Mouse (Mus musculus) right cerebral cortex, postnatal 25 days (tissue): ENCODE results near the gene Rps6ka2.

Experiments used
- DNase-seq: peaks from one replicate; pipeline ENCODE4 v3.0.0; 2022

Gene Rps6ka2

DNA sequence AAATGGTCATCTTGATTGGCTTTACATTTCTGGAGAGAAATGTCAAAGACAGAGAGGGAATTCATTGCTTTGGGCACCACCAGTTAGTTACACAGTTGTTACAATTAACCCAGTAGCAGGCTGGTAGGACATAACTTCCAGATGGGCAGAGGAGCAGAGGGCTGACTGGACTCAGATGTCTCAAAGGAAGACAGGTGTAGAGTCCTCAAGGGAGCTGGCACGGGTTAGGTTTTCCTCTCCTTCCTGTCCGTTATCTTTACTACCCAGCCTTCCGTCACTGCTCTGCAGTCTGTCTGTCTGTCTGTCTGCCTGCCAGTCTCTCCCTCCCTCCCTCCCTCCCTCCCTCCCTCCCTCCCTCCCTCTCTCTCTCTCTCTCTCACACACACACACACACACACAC, 52.3 kb downstream of the Rps6ka2 start:
- DNase-seq, result no peak

GRCm38 (mm10) chr17:7228545-7228944, 58.6 kb downstream of the Rps6ka2 start:
- no peak for DNase-seq

DNA sequence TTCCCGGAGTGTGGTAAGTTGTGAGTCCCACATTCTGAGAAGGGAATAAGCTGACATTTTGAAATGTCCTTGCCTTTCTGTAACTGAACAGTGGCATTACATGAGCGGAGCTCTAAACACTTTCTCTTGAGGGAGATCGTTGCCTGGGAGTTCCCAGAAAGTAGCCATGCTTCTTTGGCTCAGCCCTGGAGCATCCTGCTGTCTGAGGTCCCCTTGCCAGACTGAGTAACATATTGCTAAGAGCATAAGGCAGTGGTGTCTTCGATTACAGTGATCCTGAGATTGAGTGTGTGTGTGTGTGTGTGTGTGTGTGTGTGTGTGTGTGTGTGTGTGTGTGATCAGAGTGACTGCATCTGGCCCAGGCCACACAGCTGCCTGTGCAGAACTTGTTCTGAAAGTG, 61.4 kb downstream of the Rps6ka2 start:
- no peak for DNase-seq

DNA sequence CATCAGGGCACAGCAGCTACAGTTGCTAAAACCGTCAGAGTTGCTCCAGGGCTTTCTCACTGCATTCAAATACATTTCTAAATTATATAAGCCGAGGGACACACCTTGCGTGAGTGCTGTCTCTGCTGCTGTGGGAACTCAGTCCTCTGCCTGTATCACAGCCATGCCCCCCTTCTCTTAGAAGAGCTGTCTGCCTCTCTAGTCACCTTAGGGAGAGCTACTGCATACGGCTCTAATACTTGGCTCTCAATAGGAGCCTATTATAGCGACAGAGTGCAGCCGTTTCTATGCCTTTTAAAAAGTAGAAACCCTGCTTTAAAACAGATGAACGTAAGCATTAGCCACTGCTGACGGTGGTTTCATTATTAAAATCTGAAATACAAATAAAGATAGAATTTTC, 61.9 kb downstream of the Rps6ka2 start:
- no peak for DNase-seq

- DNase-seq, result no peak
These were observed 62.5 kb downstream of the Rps6ka2 start for GRCm38 (mm10) chr17:7232400-7232799.

- peak; percentile 51 for DNase-seq
These were observed 63.3 kb downstream of the Rps6ka2 start for GRCm38 (mm10) chr17:7233197-7233596.

GRCm38 (mm10) chr17:7237706-7238105, 67.8 kb downstream of the Rps6ka2 start:
- DNase-seq, result no peak

GRCm38 (mm10) chr17:7238766-7239165, 68.9 kb downstream of the Rps6ka2 start:
- no peak for DNase-seq

GRCm38 (mm10) chr17:7240526-7240925, 70.6 kb downstream of the Rps6ka2 start:
- no peak for DNase-seq

DNA sequence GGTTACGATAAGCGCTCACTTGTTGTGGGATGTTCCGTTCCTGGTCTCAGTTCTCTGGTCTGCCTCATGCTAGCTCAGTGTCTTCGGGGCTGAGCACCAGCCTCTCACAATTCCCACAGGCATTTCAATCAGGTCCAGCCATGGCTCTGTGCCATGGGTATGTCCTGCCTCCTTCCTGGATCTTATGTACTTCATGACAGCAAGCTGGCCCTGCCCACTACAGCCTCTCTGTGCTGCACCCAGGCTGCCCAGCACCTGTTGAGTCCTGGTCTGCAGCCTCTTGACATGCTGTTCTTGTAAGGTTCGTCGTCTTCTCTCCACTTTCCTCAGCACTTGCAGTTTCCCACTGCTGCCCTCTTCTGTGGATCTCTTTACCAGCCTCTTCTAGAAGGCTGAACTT, 75.2 kb downstream of the Rps6ka2 start:
- DNase-seq, result no peak

- no peak for DNase-seq
These were observed 77.1 kb downstream of the Rps6ka2 start for GRCm38 (mm10) chr17:7246893-7247556.

- no peak for DNase-seq
These were observed 80.5 kb downstream of the Rps6ka2 start for GRCm38 (mm10) chr17:7250373-7250772.

DNA sequence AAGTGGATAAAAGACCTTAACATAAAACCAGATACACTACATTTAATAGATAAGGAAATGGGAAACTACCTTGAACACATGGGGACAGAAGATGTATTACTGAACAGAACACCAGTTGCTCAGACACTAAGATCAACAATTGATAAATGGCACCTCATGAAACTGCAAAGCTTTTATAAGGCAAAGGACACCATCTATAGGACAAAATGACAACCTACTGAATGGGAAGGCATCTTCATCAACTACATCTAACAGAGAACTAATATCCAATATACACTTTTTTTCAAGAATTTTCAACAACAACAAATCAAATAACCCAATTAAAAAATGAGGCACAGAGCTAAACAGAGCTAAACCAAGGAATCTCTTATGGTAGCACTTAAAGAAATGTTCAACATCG, 87.3 kb downstream of the Rps6ka2 start:
- no peak for DNase-seq

DNA sequence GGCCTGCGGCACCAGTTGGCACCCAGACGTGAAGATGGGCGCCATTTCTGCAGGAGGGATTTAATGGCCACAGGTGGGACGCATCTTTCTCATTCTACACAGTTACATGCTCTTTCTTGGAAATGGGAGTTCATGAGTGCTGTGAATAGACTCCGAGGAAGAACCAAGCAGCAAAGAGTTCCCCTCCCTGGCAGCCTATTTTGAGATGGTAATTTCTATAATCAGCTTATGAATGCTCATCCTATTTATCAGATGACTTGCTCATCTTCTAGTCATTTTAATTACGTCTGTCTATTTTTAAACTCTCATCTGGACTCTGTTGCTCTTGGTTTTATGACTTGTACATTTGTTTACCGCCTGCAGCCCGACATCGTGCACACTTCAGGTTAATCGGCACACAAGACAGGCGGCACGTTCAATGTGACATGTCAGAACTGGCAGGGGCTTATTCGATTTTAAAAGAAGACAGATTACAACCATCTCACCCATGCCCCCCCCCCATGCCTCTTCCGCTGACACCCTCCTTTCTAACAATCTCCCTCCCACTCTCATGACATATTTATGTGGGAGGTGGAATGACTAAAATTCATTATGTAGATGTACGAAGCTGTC, 88.9 kb downstream of the Rps6ka2 start:
- no peak for DNase-seq

DNA sequence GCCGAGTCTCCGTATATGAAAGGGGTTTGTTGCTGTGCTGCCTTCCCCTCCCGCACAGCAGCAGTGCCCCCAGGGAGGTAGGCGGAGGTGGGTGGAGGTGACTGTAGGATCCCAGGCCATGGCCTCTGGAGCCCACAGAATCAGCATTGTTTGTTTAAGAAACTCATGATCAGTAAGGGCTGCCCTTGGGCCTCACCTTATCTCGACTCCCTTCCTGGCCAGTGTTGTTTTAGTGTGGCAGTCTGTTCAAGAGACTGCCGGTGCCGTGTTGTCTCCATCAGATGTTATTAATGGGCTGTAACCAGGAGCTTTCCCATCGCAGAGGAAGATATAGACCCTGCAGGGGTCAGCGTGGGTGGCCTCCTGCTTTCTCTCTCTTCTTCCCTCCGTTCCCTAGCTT, 90.4 kb downstream of the Rps6ka2 start:
- no peak for DNase-seq

- DNase-seq, result no peak
These were observed 92.1 kb downstream of the Rps6ka2 start for GRCm38 (mm10) chr17:7262056-7262455.

DNA sequence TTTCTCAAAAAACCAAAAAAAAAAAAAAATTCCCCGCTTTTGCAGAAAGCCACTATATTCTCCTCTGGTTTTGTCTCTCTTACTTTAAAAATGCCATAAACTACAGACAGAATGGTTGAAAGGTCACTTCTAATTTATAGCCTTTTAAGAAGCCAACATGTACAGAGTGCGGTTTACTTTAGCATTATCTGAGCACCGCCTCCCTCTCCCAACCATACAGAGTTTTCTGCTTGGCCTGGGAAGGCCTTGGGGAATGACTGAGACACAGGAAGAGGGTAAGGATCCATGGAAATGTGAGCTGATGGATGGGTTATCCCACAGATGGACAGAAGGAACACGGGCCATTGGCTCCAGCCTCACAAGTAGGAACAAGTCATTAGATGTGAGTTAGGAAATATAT, 92.7 kb downstream of the Rps6ka2 start:
- DNase-seq, result no peak

DNA sequence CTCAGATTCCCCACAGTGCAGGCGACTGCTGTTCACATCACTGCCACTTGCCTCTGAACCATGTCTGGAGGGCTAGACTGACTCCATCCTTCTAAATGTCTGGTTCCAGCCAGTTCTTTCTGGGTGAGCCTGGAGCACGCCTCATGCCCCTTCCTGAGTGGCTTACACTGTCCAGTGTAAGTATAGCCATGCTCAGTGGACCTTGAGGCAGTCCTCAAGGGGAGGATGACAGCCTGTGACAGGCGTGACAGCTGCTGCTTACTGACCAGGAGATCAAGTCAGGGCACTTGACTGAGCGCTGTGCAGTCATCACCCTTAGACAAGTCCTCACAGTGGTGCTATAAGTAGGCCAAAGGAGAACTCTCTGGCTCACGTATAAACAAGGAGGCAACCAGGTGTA, 94.7 kb downstream of the Rps6ka2 start:
- DNase-seq, result no peak

GRCm38 (mm10) chr17:7265291-7265690, 95.4 kb downstream of the Rps6ka2 start:
- no peak for DNase-seq

GRCm38 (mm10) chr17:7265705-7266368, 95.9 kb downstream of the Rps6ka2 start:
- no peak for DNase-seq

- no peak for DNase-seq
These were observed 97.9 kb downstream of the Rps6ka2 start for GRCm38 (mm10) chr17:7267843-7268242.

GRCm38 (mm10) chr17:7269151-7269806, 99.4 kb downstream of the Rps6ka2 start:
- no peak for DNase-seq

DNA sequence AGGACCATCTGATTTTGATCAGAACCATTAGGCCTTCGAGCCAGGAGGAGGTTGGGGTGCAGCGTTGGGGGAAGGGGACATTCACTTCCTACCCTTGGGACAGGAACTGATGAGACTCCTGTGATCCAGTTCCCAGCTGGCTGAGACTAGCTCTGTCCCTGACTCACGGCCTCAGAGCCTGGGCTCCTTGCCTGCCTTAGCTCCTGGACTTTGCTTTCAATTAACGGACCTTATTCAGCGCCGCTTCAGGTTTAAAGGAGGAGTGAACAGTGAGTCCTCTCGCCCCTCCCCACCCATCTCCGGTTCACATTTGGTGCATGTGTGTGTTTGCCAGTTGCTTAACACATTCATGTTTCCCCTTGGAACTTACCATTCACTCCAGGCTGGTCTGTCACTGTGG, 100.6 kb downstream of the Rps6ka2 start:
- no peak for DNase-seq
